Mouse (Mus musculus): ENCODE data around the gene Vsig10l. TPM values are rescaled to one million over a fixed set of nuclear protein-coding genes. Genes with fewer than 3 reads are reported as not detected.

Vsig10l gene
- polyA plus RNA-seq, 1 experiment = 10.9 TPM

DNA sequence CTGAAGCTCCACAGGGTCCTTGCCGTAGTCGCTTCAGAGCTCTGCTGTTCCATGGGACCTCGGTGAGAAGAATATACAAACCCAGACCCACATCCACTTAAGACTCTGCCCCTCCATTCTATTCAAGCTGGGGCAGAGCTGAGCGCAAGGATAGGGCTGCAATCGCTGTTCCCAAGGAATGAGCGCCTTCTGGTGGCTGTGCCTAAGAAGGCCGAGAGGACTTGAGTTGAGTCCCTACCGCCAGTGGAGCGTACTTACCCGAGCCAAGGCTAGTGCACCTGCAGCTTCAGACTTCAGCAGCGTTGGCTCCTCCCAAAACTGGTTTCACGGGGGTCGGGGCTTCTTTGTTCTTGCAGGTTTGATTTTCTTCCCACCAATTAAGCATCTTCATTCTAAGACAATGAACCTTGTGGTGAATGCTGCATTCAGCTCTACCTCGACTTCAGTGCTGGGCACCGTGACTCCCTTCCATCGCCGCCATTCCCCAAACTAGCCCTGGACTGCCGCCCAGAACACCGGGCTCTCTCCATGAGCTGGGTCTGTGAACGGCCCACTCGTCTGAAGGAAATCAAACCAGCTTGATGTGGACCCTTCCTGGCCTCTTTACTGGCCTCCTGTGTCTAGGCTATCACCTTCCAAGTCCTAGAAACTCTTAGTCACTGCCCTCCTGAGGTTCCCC, 32.5 kb downstream of the Vsig10l start:
- Histone ChIP-seq H3K27me3 (ENCODE audit: control insufficient read depth, insufficient read depth, low read length) (no peaks in the 10 kb centered on the region), H3K36me3 (ENCODE audit: control insufficient read depth, insufficient read depth, low read length) (no peaks in the 10 kb centered on the region), H3K27ac (ENCODE audit: control insufficient read depth, insufficient read depth, low read depth, low read length) (no peak overlapping the region), H3K4me1 (ENCODE audit: control insufficient read depth, insufficient read depth, low read length) (peaks cover 9% of the 10 kb centered on the region), H3K4me3 (ENCODE audit: control insufficient read depth, low read depth, low read length) (no peak overlapping the region)
- TF ChIP-seq CTCF (IDR thresholded peaks at IDR 0.05; ENCODE audit: control insufficient read depth, insufficient read depth, insufficient replicate concordance, low read depth, low read length) (peak; percentile 42; the same call in 1 of the 2 replicates), POLR2A (IDR thresholded peaks at IDR 0.05; ENCODE audit: control insufficient read depth, low read depth, low read length) (no peak)

DNA sequence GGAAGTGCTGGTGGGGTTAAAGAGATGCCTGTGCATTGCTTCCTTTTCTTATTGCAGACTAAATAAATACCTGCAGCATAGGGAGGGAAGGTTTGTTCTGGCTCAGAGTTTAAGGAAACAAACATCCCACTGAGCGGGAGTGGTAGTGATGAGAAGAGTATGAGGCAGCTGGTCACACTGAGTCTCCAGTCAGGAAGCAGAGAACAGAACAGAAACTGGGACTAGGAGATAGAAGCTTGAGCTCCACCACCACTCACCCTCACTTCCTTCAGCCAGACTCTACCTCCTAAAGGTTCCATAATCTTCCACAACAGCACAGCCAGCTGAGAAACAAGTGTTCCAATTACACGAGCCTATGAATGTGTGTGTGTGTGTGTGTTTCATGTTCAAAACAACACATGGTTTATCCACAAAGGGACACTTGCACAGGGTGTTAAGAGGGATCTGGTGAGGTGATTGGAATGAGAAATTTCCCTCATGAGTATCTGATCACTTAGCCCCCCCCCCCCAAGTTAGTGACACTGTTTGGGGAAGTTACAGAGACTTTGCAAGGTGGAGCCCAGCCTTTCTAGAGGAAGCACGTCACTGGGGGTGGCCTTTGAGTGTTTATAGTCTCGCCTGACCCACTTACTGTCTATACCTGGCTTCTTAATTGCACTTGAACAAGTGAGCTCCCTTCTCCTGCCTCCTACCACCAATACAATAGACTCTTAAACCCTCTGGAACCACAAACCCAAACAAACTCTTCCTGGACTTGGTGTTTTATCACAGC, 48.9 kb downstream of the Vsig10l start:
- TF ChIP-seq CTCF (IDR thresholded peaks at IDR 0.05; ENCODE audit: control insufficient read depth, insufficient read depth, insufficient replicate concordance, low read depth, low read length) (no peak), POLR2A (IDR thresholded peaks at IDR 0.05; ENCODE audit: control insufficient read depth, low read depth, low read length) (no peak)
- H3K36me3 ChIP-seq (ENCODE audit: control insufficient read depth, insufficient read depth, low read length) = no peaks in the 10 kb centered on the region
- H3K4me3 ChIP-seq (ENCODE audit: control insufficient read depth, low read depth, low read length) = no peak overlapping the region

GRCm38 (mm10) chr7:43512519-43512918, 49.6 kb downstream of the Vsig10l start:
- H3K4me3 ChIP-seq (ENCODE audit: control insufficient read depth, low read depth, low read length) = no peak overlapping the region
- no peaks in the 10 kb centered on the region for H3K36me3 ChIP-seq (ENCODE audit: control insufficient read depth, insufficient read depth, low read length)
- H3K4me1 ChIP-seq (ENCODE audit: control insufficient read depth, insufficient read depth, low read length) = no peaks in the 10 kb centered on the region
- no peaks in the 10 kb centered on the region for H3K27me3 ChIP-seq (ENCODE audit: control insufficient read depth, insufficient read depth, low read length)
- no peak for TF ChIP-seq POLR2A (IDR thresholded peaks at IDR 0.05; ENCODE audit: control insufficient read depth, low read depth, low read length)
- H3K27ac ChIP-seq (ENCODE audit: control insufficient read depth, insufficient read depth, low read depth, low read length) = no peak overlapping the region

More for the DNA sequence above, 48.9 kb downstream of the Vsig10l start:
- Histone ChIP-seq H3K4me1 (ENCODE audit: control insufficient read depth, insufficient read depth, low read length) (no peaks in the 10 kb centered on the region), H3K27ac (ENCODE audit: control insufficient read depth, insufficient read depth, low read depth, low read length) (no peak overlapping the region), H3K27me3 (ENCODE audit: control insufficient read depth, insufficient read depth, low read length) (no peaks in the 10 kb centered on the region)

DNA sequence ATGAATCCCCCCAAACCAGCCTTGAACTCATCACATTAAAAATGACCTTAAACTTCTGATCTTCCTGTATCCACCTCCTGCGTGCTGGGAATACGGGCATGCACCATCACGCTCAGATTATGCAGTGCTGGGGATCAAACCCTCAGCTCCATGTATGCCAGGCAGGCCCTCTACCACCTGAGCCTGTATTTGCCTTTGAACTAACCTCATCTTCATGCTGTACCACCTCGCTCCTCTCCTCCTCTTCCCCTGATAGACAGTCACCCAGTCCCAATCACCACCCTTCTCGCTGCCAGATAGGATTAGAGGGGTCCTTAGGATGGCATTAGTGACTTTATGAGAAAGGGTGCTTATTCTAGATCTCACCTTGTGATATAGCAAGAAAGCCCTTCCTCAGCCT, 52.1 kb downstream of the Vsig10l start:
- H3K4me1 ChIP-seq (ENCODE audit: control insufficient read depth, insufficient read depth, low read length) = no peaks in the 10 kb centered on the region; the same call in 1 of the 2 replicates
- no peaks in the 10 kb centered on the region for H3K36me3 ChIP-seq (ENCODE audit: control insufficient read depth, insufficient read depth, low read length)
- no peak overlapping the region for H3K4me3 ChIP-seq (ENCODE audit: control insufficient read depth, low read depth, low read length)
- H3K27ac ChIP-seq (ENCODE audit: control insufficient read depth, insufficient read depth, low read depth, low read length) = no peak overlapping the region
- H3K27me3 ChIP-seq (ENCODE audit: control insufficient read depth, insufficient read depth, low read length) = no peaks in the 10 kb centered on the region
- TF ChIP-seq CTCF (IDR thresholded peaks at IDR 0.05; ENCODE audit: control insufficient read depth, insufficient read depth, insufficient replicate concordance, low read depth, low read length) (no peak), POLR2A (IDR thresholded peaks at IDR 0.05; ENCODE audit: control insufficient read depth, low read depth, low read length) (no peak)

GRCm38 (mm10) chr7:43518341-43518740, 55.4 kb downstream of the Vsig10l start:
- H3K36me3 ChIP-seq (ENCODE audit: control insufficient read depth, insufficient read depth, low read length) = no peaks in the 10 kb centered on the region
- TF ChIP-seq POLR2A (IDR thresholded peaks at IDR 0.05; ENCODE audit: control insufficient read depth, low read depth, low read length) = 0 out of 2 replicates have a peak, but pooled peaks have one; percentile 16
- no peak for TF ChIP-seq CTCF (IDR thresholded peaks at IDR 0.05; ENCODE audit: control insufficient read depth, insufficient read depth, insufficient replicate concordance, low read depth, low read length)
- no peak overlapping the region for H3K27ac ChIP-seq (ENCODE audit: control insufficient read depth, insufficient read depth, low read depth, low read length)
- H3K27me3 ChIP-seq (ENCODE audit: control insufficient read depth, insufficient read depth, low read length) = no peaks in the 10 kb centered on the region
- H3K4me1 ChIP-seq (ENCODE audit: control insufficient read depth, insufficient read depth, low read length) = no peaks in the 10 kb centered on the region; the same call in 1 of the 2 replicates
- peak overlapping the region; percentile 38 for H3K4me3 ChIP-seq (ENCODE audit: control insufficient read depth, low read depth, low read length)

Other genes with a start within 250 kb of the Vsig10l start
- 6.7 TPM in 2 replicates for gene Zfp715, start 149.9 kb upstream of the Vsig10l start, polyA plus RNA-seq (2012; rRNA removed)
- gene Siglecf, start 111.8 kb upstream of the Vsig10l start, polyA plus RNA-seq (2012; rRNA removed) = 0.10 and 0.11 TPM in 2 replicates
- 0.05 and 0.06 TPM in 2 replicates for gene Siglecg, start 54.9 kb upstream of the Vsig10l start, polyA plus RNA-seq (2012; rRNA removed)
- gene Lim2, start 35.5 kb upstream of the Vsig10l start, polyA plus RNA-seq (2012; rRNA removed) = 0.07 TPM in 1 of 2 replicates, not detected in the other
- 0.25 TPM in 1 of 2 replicates, not detected in the other for gene Nkg7, start 26.1 kb upstream of the Vsig10l start, polyA plus RNA-seq (2012; rRNA removed)
- 247 and 279 TPM in 2 replicates for gene Cldnd2, start 22.4 kb upstream of the Vsig10l start, polyA plus RNA-seq (2012; rRNA removed)
- gene Etfb, start 19.1 kb upstream of the Vsig10l start, polyA plus RNA-seq (2012; rRNA removed) = 50.5 and 51.5 TPM in 2 replicates
- 5.4 and 7.5 TPM in 2 replicates for gene Gm45233, start 19.0 kb upstream of the Vsig10l start, polyA plus RNA-seq (2012; rRNA removed)
- 7.4 and 8.1 TPM in 2 replicates for gene Iglon5, start 26.9 kb downstream of the Vsig10l start, polyA plus RNA-seq (2012; rRNA removed)
- gene 4931406B18Rik, start 42.8 kb downstream of the Vsig10l start, polyA plus RNA-seq (2012; rRNA removed) = 12.4 and 13.8 TPM in 2 replicates
- 7.5 and 8.1 TPM in 2 replicates for gene Cd33, start 81.3 kb downstream of the Vsig10l start, polyA plus RNA-seq (2012; rRNA removed)
- 0.19 and 0.23 TPM in 2 replicates for gene Zfp658, start 99.1 kb downstream of the Vsig10l start, polyA plus RNA-seq (2012; rRNA removed)
- 2.9 and 3.8 TPM in 2 replicates for gene Zfp719, start 116.5 kb downstream of the Vsig10l start, polyA plus RNA-seq (2012; rRNA removed)
- 9.2 and 10.6 TPM in 2 replicates for gene Zfp819, start 144.0 kb downstream of the Vsig10l start, polyA plus RNA-seq (2012; rRNA removed)
- 0.16 TPM in 1 of 2 replicates, not detected in the other for gene Ceacam18, start 171.6 kb downstream of the Vsig10l start, polyA plus RNA-seq (2012; rRNA removed)
- 4.7 and 6.1 TPM in 2 replicates for gene Siglece, start 197.0 kb downstream of the Vsig10l start, polyA plus RNA-seq (2012; rRNA removed)
- 0.74 and 1.2 TPM in 2 replicates for gene Ctu1, start 208.9 kb downstream of the Vsig10l start, polyA plus RNA-seq (2012; rRNA removed)
- 0.23 and 0.40 TPM in 2 replicates for gene Klk14, start 227.3 kb downstream of the Vsig10l start, polyA plus RNA-seq (2012; rRNA removed)
- gene Klk13, start 249.4 kb downstream of the Vsig10l start, polyA plus RNA-seq (2012; rRNA removed) = not detected in 2 replicates

All from testis, adult 2 months (tissue).